Mouse (Mus musculus) gastrocnemius, postnatal 10 days (tissue): ENCODE results near the gene Fxyd4. TPM values are rescaled to one million over a fixed set of nuclear protein-coding genes. Genes with fewer than 3 reads are reported as not detected.

ENCODE experiments used
- DNase-seq: peaks from one replicate; pipeline ENCODE4 v3.0.0; 2021; ENCODE audit warnings: mixed read lengths
- total RNA-seq, 2 experiments: library from RNA; stranded (reverse); gene quantifications; 2 replicates each; pipeline ENCODE4 v1.2.3; 2021

The Fxyd4 gene
- total RNA-seq, 2 experiments from 2014 or later, result not detected

- DNase-seq, result peak; percentile 62
These were observed 19.9 kb downstream of the Fxyd4 start for GRCm38 (mm10) chr6:117917576-117917975.

DNA sequence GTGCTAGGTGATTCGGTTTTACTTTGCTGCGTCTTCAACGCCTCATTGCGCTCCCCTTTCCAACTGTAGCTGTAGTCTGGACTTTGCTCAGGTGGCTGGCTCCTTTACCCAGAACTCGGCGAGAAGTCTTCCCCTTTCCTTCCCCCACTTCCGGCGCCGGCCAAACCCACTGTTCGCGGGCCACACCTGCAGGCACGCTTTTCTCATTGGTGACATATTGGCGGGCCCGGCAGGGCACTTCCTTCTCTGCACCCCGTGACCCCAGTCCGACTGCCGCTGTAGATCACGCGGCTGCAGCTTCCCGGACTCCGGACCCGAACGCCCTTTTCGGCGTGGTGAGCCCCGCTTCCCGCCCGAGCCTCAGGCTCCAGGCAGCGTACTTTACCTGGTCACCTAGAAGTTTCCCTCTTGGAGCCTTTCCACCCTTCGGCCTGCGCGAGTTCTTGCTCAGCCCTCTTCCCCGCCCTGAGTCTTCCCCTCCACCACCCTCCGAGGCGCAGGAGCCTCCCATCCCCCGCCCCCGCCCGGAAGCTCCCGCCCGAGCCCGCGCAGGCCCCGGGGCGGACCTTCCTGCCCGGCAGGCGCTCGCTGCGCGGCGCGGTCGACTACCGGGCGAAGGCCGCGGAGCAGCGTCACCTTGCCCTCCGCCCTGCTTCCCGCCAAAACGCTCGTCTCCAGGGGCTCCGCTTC is 20.6 kb downstream of the Fxyd4 start:
- peak; percentile 74 for DNase-seq

GRCm38 (mm10) chr6:117916205-117916736 is 21.2 kb downstream of the Fxyd4 start:
- no peak for DNase-seq

- DNase-seq, result no peak
These were observed 23.0 kb downstream of the Fxyd4 start for GRCm38 (mm10) chr6:117914541-117914940.

GRCm38 (mm10) chr6:117910120-117910661 is 27.3 kb downstream of the Fxyd4 start:
- DNase-seq, result no peak

DNA sequence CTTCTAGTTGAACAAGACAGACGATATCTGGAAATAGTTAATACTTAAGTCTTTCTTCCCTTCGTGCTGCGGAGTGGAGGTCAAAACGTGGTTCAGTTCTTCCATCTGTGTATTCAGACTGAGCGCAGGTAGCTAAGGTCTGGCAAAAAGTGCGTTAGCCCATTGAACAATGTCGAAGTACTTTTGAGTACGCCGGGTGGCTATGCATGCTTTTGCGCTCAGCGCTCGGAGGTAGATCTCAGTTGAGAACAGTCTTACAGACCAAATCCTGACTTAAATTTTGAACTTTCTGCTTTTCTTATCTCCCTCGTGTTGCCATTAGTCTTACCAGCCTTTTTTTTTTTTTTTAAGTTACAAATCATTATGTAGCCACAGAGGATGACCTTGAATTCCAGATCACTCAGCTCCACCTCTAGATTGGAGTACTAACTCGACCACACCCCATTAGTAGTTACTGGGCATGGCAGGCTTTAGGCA is 29.0 kb downstream of the Fxyd4 start:
- DNase-seq, result no peak

- DNase-seq, result no peak
These were observed 29.5 kb downstream of the Fxyd4 start for GRCm38 (mm10) chr6:117907979-117908355.

- peak; percentile 90 for DNase-seq
These were observed 30.1 kb downstream of the Fxyd4 start for GRCm38 (mm10) chr6:117907301-117907978.

- peak; percentile 93 for DNase-seq
These were observed 30.8 kb downstream of the Fxyd4 start for GRCm38 (mm10) chr6:117906590-117907271.

- DNase-seq, result peak; percentile 28
These were observed 31.4 kb downstream of the Fxyd4 start for GRCm38 (mm10) chr6:117906015-117906531.

- DNase-seq, result no peak
These were observed 32.1 kb downstream of the Fxyd4 start for GRCm38 (mm10) chr6:117905260-117905930.

DNA sequence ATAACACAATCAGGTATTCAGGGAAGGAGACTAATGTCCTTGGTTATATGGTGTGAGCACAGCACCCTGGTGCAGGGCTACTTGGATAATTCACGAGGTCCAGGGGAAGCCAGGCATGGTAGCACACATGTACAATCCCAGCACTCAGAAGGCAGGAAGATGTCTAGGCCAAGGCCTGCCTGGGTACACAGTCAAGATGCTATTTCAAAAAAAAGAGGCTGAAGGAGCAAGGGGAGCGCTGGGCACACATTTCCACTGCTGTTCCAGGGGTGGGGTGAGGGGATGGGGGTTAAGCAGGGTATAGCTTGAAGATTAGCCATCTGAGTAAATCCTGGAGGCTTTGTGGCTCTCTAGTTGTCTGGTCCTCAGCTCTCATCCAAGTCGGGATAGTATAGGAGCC is 33.7 kb downstream of the Fxyd4 start:
- no peak for DNase-seq

- DNase-seq, result no peak
These were observed 34.9 kb downstream of the Fxyd4 start for GRCm38 (mm10) chr6:117902556-117902955.

DNA sequence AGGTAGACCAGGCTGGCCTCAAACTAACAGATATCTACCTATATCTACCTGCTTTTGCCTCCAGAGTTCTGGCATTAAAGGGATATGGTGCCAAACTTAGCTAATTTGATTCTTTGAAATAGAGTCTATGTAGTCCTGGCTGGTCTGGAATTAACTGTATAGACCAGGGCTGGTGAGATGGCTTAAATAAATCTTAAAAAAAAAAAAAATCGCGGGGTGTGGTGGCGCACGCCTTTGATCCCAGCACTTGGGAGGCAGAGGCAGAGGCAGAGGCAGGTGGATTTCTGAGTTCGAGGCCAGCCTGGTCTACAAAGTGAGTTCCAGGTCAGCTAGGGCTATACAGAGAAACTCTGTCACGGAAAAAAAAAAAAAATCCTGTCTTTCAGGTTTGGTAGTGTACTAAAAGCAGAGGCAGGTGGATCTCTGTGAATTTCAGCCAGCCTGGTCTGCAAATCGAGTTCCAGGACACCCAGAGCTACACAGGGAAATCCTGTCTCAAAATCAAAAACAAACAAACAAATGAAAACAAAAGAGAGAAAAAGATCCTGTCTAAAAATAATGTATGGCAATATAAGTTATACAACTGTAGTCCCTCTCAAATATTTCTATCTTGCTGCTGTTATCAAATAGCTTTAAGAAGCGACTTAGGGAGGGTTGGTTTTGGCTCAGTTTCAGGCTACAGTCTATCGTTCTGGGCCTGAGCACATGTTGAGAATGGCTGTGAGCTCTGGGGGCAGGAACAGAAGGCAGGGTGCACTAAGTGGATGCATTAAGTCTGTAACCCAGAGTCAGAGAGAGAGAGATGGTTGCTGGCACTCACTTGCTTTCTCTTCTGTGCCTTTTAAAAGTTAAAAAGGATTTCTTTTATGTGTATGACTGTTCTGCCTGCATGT is 35.7 kb downstream of the Fxyd4 start:
- DNase-seq, result no peak

DNA sequence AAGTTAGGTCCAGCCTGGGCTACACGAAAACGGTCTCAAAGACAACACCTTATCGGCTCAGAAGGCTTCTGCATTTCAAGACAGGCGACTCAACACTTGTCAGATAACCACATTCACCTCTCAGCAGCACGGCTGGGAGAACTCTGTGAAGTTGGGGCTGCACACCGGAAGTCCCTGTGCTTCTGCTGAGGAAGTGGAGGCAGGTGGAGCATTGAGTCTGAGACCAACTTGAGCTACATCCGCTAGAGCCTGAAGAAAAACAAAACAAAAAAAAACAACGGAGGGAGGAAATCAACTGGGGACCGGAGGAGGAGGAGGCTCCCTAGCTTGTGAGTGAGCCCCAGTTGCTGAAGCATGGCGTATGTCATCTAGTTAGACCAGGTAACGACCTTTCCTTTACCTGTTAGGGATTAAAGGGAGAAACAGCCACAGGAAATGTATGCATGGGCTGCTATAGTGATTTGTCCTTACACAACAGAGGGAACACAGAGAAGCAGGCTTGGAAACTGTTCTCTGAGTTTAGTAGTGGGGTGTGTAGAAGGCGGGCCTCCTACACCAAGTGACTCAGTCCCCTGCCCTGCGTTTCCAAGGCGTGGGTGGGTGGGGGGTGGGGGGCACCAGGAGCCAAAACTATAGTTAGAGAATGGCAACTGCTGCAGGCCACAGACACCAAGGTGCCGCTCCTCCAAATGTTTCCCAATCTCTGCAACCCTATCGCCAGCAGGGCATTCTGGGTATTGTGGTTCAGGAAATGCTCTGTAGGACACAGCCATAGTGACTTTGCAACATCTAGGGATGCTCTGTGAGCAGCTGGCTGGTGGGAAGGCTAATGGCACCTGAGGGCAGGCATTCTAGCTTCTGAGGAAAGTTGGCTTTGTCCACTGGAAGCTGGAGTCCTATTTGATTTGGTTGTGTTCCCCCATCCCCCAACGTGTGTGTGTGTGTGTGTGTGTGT is 37.1 kb downstream of the Fxyd4 start, which contains the start of gene Hnrnpf:
Gene Hnrnpf, plus strand, starts transcription at position 199 of the 955 bp plus-strand sequence.
- DNase-seq, result no peak

- no peak for DNase-seq
These were observed 39.7 kb downstream of the Fxyd4 start for GRCm38 (mm10) chr6:117897800-117898199.

DNA sequence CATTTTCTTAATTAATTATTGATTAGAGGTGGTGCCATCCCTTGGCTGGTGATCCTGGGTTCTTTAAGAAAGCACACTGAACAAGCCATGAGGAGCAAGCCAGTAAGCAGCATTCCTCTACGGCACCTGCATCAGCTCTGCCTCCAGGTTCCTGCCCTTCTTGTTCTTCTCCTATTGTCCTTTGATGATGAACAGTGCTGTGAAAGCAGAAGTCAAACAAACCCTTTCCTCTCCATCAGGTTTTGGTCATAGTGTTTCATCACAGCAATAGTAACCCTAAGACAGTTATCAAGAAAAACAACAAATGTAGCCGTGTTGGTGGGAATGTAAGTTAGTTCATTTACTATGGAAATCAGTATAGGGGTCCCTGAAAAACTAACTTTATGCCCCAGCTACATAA is 44.1 kb downstream of the Fxyd4 start:
- DNase-seq, result no peak

GRCm38 (mm10) chr6:117892386-117892785 is 45.1 kb downstream of the Fxyd4 start:
- DNase-seq, result no peak
